Mouse (Mus musculus) adrenal gland, postnatal 14 days (tissue): ENCODE measurements around the gene Bpifa2. TPM values are rescaled to one million over a fixed set of nuclear protein-coding genes. Genes with fewer than 3 reads are reported as not detected.
A peak's percentile ranks its signal among the peaks of the same experiment; 100 is the strongest.
"Not testable (repeated sequence)": the region's sequence is repeated elsewhere in the genome, so short reads cannot be mapped to it uniquely, and the experiment has no call there.

Source experiments
- DNase-seq: peaks from one replicate; pipeline ENCODE4 v3.0.0; 2021; ENCODE audit warnings: mixed read lengths
- long read RNA-seq, 2 experiments: library from polyadenylated mRNA; stranded (forward); transcript quantifications; one replicate each; pipeline ENCODE4 v2.0.0; 2021
- total RNA-seq: library from RNA; stranded (reverse); gene quantifications from 2 replicates; pipeline ENCODE4 v1.2.3, GENCODE M21; 2021

The Bpifa2 gene
- 0.41 and 0.70 TPM in 2 replicates for total RNA-seq
- long read RNA-seq, experiment 1, partial matches to known transcripts, result 0 of 1 reads
- long read RNA-seq, experiment 1, other reads (novel, unspliced or antisense), result 0 of 1 reads
- long read RNA-seq, experiment 2, partial matches to known transcripts, result 0 of 1 reads
- long read RNA-seq, experiment 2, other reads (novel, unspliced or antisense), result 0 of 1 reads

GRCm38 (mm10) chr2:154007965-154008364, at the start of gene Bpifa2:
Gene Bpifa2 (plus strand): TSS chr2:154008265.
- no peak for DNase-seq

GRCm38 (mm10) chr2:153962821-153963331, 45.2 kb upstream of the Bpifa2 start:
- no peak for DNase-seq

DNA sequence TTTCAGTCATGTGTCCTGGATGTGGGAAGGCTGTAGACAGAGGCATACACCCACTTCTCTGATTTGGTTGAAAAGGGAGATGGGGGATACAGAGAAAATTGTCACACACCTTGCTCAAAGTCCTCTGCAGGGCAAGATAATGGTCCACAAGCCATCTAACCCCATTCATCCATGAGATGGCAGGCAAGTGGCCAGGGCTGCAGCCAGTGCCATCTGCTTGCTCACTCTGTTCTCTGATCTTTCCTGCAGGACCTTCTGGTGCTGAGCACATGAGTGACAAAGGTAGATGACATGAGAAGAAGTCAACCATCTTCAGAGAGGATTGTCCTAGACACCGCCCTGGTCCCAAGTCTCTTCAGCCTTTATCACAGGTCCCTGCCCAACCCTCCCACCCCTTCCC, 44.7 kb upstream of the Bpifa2 start:
- no peak for DNase-seq

DNA sequence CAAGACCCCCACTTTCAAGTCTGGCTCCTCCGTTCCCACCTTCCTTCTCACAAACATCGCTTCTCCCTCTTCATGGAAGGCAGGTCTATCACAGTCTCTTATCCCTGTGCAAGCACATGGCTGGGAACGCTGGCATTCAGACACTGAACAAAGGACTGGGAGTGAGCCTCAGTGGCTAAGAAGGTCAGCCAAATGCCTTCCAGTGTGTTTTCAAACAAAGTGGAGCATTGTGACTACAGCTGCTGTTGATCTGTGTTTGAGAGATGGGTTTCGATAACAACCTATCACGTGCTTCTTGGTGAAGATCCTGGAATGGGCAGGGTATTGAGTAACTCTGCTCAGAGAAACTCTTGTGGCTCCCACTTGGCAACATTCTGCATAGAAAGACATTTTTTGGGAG, 37.8 kb upstream of the Bpifa2 start:
- no peak for DNase-seq

DNA sequence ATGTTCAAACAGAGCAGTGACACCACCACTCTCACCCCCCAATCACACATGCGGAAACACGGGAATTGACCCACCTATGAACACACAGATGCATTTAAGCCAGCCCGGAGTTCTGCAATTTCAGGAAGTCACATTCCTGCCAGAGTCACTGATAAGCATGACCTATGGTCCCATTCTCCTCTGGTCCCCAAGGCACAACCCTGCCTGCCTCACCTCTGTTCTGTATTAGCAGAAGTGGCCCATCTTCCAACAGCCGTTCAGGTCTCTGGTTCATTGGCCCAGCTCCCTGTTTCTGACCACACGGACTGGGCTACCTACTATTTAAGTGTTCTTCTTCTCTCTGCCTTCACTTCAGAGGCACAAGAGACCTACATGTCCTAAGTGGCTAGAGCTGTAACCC, 33.5 kb upstream of the Bpifa2 start, which contains the start of gene Bpifa6:
TSS of gene Bpifa6 (plus strand) at position 364 of the 400 bp plus-strand sequence.
- DNase-seq, result no peak

- peak; percentile 87 for DNase-seq
These were observed 12.3 kb upstream of the Bpifa2 start for GRCm38 (mm10) chr2:153995770-153996169.

DNA sequence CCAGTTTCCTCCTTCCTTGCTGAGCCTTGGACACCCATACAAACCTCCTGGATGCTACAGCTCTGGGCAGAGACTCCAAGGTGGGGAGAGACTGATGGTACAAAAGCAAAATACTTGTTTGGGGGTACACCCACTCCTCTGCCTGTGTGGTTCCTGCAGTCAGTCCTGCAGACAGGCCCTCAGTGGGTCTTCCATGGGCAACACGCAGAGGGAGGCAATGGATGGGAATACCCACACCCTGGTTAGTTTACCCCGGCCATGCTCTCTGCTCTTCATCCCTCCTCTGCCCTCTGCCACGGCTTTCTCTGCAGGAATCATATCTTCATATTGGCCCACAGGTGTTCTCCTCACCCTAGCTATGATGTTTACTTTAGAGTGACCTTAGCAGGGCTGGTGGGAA, 7.6 kb upstream of the Bpifa2 start:
- DNase-seq, result no peak

DNA sequence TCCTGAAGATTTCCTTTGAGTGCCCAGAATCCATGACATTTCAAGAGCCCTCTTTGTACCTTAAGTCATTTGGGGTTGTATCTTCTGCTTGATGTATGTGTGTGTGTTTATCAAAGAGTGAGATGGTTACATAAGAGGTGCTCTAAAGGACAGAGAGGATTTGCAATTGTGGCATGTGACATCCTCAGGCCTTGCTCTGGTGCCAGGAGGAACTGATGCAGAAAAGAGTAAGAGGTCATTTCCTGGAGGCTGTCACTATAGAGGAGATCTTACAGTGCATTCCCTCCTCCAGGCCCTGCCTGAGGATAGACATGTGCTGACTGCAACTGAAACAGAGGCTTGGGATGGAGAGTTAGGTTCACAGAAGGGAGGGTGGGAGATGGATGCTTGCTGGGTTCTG, 7.0 kb upstream of the Bpifa2 start:
- DNase-seq, result peak; percentile 11

DNA sequence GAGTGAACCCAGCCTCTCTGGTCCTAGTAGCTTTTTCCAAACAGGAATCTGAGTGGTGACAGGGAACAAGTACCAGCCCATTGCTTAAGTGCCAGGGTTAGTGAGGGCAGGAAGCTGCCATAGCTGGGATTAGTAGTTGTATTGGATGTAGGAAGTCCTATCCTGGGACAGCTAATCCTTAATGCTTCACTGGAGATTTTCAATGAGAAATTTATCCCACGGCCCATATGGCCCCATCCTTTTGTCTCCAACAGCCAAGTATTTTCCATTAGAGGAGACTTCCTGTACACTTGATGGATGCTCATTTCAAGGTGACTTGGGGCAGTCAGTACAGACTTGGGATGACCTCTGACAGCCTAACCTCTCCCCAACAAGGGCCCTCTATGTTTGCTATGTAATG, 3.6 kb upstream of the Bpifa2 start:
- no peak for DNase-seq

DNA sequence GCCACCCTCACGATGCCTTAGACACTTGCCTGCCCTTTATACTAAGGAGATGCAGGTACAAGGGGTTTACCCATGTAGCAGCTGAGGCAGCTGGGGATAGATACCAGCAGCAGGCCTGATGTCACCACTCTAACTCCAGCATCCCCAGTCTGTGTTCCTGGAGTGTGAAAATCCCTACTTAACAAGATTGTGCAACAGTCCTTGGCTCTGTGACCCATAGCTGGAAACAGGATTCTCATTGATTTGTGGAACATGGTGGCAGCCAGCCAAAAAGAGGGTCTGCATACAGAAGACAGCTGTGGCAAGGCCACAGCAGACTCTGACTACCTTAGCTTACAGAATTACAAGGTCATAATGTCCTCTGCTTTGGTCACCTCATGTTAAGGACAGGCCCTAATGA, 3.0 kb upstream of the Bpifa2 start:
- no peak for DNase-seq

GRCm38 (mm10) chr2:154005734-154006133, 2.3 kb upstream of the Bpifa2 start:
- no peak for DNase-seq

DNA sequence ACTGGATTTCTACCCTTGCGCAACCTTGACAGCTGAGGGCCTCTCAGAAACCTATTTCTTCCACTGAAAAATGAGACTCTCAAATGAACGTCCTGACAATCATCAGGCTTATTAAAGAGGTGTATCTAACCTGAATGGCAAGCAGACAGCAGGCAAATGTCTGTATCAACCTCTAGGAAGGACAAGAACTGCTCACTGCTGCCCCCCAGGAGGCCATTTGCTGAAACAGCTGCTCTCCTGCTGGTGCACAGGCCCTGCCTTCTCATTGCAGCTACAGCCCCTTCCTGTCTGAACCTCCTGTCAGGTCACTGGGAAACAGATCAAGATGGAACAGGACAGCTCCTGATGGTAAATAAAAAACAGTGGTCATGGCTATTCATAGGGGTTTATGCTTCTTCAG, 1.7 kb upstream of the Bpifa2 start:
- no peak for DNase-seq

DNA sequence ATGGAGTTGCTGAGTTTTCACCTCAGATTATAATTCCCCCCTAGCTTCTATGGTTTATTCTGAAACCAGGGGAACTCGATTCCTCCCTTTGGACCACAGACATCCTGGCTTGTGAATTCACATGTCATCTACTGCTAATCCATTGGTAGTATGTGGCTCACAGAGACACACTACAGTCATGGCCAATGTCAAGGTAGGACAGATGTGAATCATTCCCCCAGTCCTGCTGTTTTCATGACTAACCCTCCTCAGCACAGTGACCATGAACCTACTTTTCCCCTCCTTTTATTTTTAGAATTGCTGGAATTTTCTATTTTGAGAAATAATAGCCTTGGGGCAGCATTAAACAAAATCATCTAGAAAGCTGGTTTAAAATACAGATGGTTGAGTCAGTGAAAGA, 684 bp upstream of the Bpifa2 start:
- no peak for DNase-seq

- no peak for DNase-seq
These were observed 9.9 kb downstream of the Bpifa2 start for GRCm38 (mm10) chr2:154017990-154018389.

GRCm38 (mm10) chr2:154024676-154025075, 16.6 kb downstream of the Bpifa2 start:
- DNase-seq, result not testable (repeated sequence)

DNA sequence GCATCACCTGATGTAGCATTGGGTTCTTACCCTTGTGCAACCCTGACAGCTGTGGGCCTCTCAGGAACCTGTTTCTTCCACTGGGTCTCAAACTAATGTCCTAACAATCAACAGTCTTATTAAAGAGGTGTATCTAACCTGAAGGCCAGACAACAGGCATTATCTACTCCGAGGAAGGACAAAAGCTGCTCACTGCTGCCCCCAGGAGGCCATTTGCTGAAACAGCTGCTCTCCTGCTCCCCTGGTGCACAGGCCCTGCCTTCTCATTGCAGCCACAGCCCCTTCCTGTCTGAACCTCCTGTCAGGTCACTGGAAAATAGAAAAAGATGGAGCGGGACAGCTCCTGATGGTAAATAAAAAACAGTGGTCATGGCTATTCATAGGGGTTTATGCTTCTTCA, 30.9 kb downstream of the Bpifa2 start:
- DNase-seq, result peak; percentile 66

GRCm38 (mm10) chr2:154044743-154045142, 36.7 kb downstream of the Bpifa2 start:
- DNase-seq, result no peak

DNA sequence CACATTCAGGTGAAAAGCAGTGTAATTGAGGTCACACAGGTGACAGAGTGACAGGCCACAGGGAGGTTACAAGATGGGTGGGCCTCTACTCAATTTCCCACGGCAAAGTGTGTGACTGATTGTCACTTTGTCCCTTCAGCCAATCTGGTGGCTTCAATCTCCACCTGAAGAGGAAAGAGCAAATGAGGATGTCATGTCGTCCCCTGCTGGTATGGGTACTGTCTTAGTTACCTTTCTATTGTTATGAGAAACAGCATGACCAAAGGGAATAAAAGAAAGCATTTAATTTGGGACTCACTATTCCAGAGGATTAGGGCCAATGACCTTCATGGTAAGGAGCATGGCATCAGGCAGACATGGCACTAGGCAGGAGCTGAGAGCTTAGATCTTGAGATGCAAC, 50.6 kb downstream of the Bpifa2 start:
- DNase-seq, result peak; percentile 19

Other genes starting within 250 kb of the Bpifa2 start
- not detected in 2 replicates for gene Efcab8, start 228.3 kb upstream of the Bpifa2 start, total RNA-seq
- gene Sun5, start 137.2 kb upstream of the Bpifa2 start, total RNA-seq, result not detected in 2 replicates
- not detected in 2 replicates for gene Bpifb2, start 133.2 kb upstream of the Bpifa2 start, total RNA-seq
- 2.2 and 2.8 TPM in 2 replicates for gene Bpifb6, start 107.9 kb upstream of the Bpifa2 start, total RNA-seq
- not detected in 2 replicates for gene Bpifb3, start 90.0 kb upstream of the Bpifa2 start, total RNA-seq
- gene Bpifb4, start 70.1 kb upstream of the Bpifa2 start, total RNA-seq, result not detected in 2 replicates
- not detected in 2 replicates for gene Bpifa6, start 33.3 kb upstream of the Bpifa2 start, total RNA-seq
- not detected in 2 replicates for gene Bpifa3, start 122.1 kb downstream of the Bpifa2 start, total RNA-seq
- gene Bpifa1, start 134.6 kb downstream of the Bpifa2 start, total RNA-seq, result not detected in 2 replicates
- gene Bpifa5, start 154.3 kb downstream of the Bpifa2 start, total RNA-seq, result not detected in 2 replicates
- gene Bpifb1, start 182.6 kb downstream of the Bpifa2 start, total RNA-seq, result not detected in 2 replicates
- gene Bpifb5, start 215.5 kb downstream of the Bpifa2 start, total RNA-seq, result 0.45 TPM in 1 of 2 replicates, not detected in the other
- not detected in 2 replicates for gene Bpifb9a, start 249.6 kb downstream of the Bpifa2 start, total RNA-seq